Mouse (Mus musculus) forebrain, embryonic 11.5 days (tissue): ENCODE results near the gene Inafm1. TPM values are rescaled to one million over a fixed set of nuclear protein-coding genes. Genes with fewer than 3 reads are reported as not detected.
"Not testable (repeated sequence)": the region's sequence is repeated elsewhere in the genome, so short reads cannot be mapped to it uniquely, and the experiment has no call there.

Experiments used
- ATAC-seq: fragments of 200-750 bp; cut with Nextera tagmentation; replicated peaks from 2 replicates; pipeline ENCODE4 v1.8.0; 2017; ENCODE audit warnings: moderate TSS enrichment; ENCODE audit not compliant: low FRiP score
- DNase-seq: peaks from one replicate; pipeline ENCODE4 v3.0.0-alpha.2; 2017; ENCODE audit warnings: low spot score
- H3K27ac ChIP-seq: fragments of 300-500 bp; sonication (generic); 2 replicates; pipeline ENCODE4 v1.5.1; 2014; ENCODE audit warnings: low read depth, low read length
- H3K27me3 ChIP-seq: fragments of 300-500 bp; sonication (generic); 2 replicates; pipeline ENCODE4 v1.6.1; 2014; ENCODE audit warnings: mild to moderate bottlenecking, low read length, mixed read lengths; ENCODE audit not compliant: control insufficient read depth, insufficient read depth
- H3K36me3 ChIP-seq: fragments of 300-500 bp; sonication (generic); 2 replicates; pipeline ENCODE4 v1.6.1; 2014; ENCODE audit warnings: mild to moderate bottlenecking, low read length, moderate library complexity, mixed read lengths; ENCODE audit not compliant: control insufficient read depth, insufficient read depth
- H3K4me1 ChIP-seq: fragments of 300-500 bp; sonication (generic); replicated peaks from 2 replicates; pipeline ENCODE4 v1.6.1; 2014; ENCODE audit warnings: low read length, mixed read lengths; ENCODE audit not compliant: control insufficient read depth, insufficient read depth
- H3K4me2 ChIP-seq: fragments of 300-500 bp; sonication (generic); 2 replicates; pipeline ENCODE4 v1.6.1; 2014; ENCODE audit warnings: low read depth, mild to moderate bottlenecking, low read length, moderate library complexity, mixed read lengths; ENCODE audit not compliant: severe bottlenecking
- H3K4me3 ChIP-seq: fragments of 300-500 bp; sonication (generic); 2 replicates; pipeline ENCODE4 v1.5.1; 2014; ENCODE audit warnings: low read depth, low read length
- H3K9ac ChIP-seq: fragments of 300-500 bp; sonication (generic); 2 replicates; pipeline ENCODE4 v1.6.1; 2014; ENCODE audit warnings: low read length
- H3K9me3 ChIP-seq: fragments of 300-500 bp; sonication (generic); 2 replicates; pipeline ENCODE4 v1.6.1; 2016; ENCODE audit warnings: low read length, mixed read lengths; ENCODE audit not compliant: control insufficient read depth
- WGBS: fragments of 180-500 bp; shearing (Covaris S2); extraction: QIAGEN DNeasy Blood & Tissue Kit; methylation state at CpG from one replicate; pipeline ENCODE4 v1.1.7; 2014; 5-methylcytosine and 5-hydroxymethylcytosine counted together
- polyA plus RNA-seq: library from polyadenylated mRNA; unstranded; fragments of >200 nt; fragmentation: Nextera tagmentation; extraction: Ambion mirVana; gene quantifications from 2 replicates; pipeline ENCODE4 v1.2.1, GENCODE M21; 2014

Inafm1 gene
- polyA plus RNA-seq, 1 experiment from 2014 or later: 11.6 TPM

DNA sequence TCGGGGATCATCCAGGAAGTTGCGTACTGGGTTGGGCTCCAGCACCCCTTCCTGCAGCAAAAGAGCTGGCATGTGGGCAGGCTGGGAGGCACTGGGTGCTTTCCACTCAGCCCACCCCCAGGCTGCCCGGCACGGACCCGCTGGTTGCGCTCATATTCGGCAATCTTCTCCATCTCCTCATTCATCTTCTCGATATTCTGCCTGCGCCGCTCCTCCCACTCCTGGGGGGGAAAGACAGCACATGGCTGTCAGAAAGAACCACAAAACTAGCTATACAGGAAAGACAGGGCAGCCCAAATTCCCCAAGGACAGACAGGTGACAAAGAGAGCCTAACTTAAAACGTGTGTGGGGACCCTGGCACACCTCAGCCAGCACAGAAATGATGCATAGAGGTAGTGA is 7.3 kb upstream of the Inafm1 start:
- Histone ChIP-seq H3K27ac (no peak overlapping the region), H3K36me3 (peaks cover 5% of the 10 kb centered on the region; the same call in 1 of the 2 replicates), H3K9me3 (no peaks in the 10 kb centered on the region), H3K4me3 (no peak overlapping the region), H3K27me3 (no peaks in the 10 kb centered on the region), H3K4me2 (no peak overlapping the region), H3K9ac (no peak overlapping the region), H3K4me1 (peaks cover 5% of the 10 kb centered on the region; the same call in 1 of the 2 replicates)
- ATAC-seq (no peak), DNase-seq (no peak)
- 96% methylated on average over 11 of the region's 11 CpGs for WGBS

DNA sequence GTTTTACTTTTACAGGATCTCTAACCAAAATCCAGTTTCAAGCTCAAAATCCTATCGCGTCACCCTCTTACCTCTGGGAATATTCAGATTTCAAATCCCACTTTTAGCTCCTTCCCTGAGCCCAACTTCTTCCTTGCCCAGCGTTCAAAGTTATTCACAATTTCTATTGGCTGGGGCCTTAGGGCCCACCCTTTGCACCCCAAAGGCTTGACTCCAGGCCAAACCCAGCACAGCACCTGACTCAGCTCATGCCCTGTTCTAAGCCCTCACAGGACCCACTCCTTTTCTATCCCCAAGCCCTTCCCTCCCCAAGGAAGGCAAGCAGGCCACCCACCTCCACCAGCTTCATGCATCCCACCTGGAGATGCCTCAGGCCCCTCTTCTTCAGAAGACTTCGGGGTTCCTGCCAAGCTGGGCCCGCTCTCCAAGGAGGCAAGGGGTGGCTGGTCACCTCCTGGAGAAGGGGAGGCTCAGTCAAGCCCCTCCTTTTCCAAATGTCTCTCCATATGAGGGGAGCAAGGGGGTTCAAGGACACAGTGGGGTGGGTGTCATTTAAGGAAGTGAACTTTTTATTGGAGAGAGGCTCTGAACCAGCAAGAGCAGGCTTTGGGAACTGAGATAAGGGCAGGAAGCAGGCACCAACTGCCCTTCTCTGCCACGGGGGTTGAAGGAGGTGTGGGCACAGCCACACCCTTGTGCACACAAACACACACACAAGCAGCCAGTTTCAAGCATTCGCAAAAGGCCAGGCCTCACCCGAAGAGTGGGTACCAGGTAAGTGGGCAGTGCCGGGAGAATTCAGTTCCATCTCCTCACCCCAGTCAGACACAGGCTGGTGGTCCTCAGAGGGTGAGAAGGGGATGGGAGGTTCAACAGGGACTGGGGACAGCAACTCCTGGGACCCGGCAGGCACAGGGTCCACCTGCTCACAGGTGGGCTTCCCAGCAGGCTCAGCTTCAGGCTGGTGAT is 1.8 kb upstream of the Inafm1 start:
- 85% methylated on average over 10 of the region's 10 CpGs for WGBS
- Histone ChIP-seq H3K4me2 (no peak overlapping the region), H3K27me3 (no peaks in the 10 kb centered on the region), H3K4me1 (peaks cover 10% of the 10 kb centered on the region), H3K36me3 (no peaks in the 10 kb centered on the region; the same call in 1 of the 2 replicates), H3K9me3 (no peaks in the 10 kb centered on the region), H3K9ac (no peak overlapping the region), H3K27ac (no peak overlapping the region), H3K4me3 (no peak overlapping the region)
- no peak for DNase-seq
- no peak for ATAC-seq

GRCm38 (mm10) chr7:16273766-16274140 is 336 bp upstream of the Inafm1 start:
- H3K9me3 ChIP-seq: no peaks in the 10 kb centered on the region
- peaks cover 10% of the 10 kb centered on the region for H3K4me1 ChIP-seq
- peak overlapping the region; percentile 63 for H3K27ac ChIP-seq
- H3K4me2 ChIP-seq: peak overlapping the region; percentile 98
- peak overlapping the region; percentile 78 for H3K4me3 ChIP-seq
- ATAC-seq: peak; percentile 76
- 0% methylated on average over 18 of the region's 18 CpGs for WGBS
- H3K9ac ChIP-seq: peak overlapping the region; percentile 55
- peak; percentile 87 for DNase-seq
- no peaks in the 10 kb centered on the region; the same call in 1 of the 2 replicates for H3K36me3 ChIP-seq
- H3K27me3 ChIP-seq: no peaks in the 10 kb centered on the region

DNA sequence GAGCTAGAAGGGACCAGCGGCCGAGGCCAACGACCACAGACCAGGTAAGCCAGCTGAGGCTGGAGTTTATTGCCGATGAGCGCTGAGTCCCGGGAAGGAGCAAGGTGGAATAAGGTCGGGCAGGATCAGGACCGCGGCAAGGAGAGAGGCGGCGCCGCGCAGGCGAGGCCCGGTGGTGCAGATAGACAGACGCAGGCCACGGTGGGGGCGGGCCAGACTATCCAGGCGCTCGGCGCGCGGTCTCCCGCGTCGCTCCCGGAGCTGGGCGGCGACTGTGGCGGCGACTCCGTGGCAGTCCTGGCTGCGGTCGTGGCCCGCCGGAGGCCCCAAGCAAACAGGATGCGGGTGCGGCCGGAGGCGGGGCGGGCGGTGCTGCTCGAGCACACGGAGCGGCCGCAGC is 736 bp downstream of the Inafm1 start:
- Histone ChIP-seq H3K27me3 (no peaks in the 10 kb centered on the region), H3K4me2 (peak overlapping the region; percentile 98), H3K4me1 (peaks cover 10% of the 10 kb centered on the region), H3K27ac (peak overlapping the region; percentile 77), H3K9me3 (no peaks in the 10 kb centered on the region), H3K9ac (peak overlapping the region; percentile 72), H3K36me3 (no peaks in the 10 kb centered on the region; the same call in 1 of the 2 replicates), H3K4me3 (peak overlapping the region; percentile 78)
- under 1% methylated on average over 45 of the region's 46 CpGs for WGBS
- DNase-seq (peak; percentile 86), ATAC-seq (peak; percentile 73)

GRCm38 (mm10) chr7:16271139-16271538 is 2.3 kb downstream of the Inafm1 start:
- no peak overlapping the region for H3K9ac ChIP-seq
- no peaks in the 10 kb centered on the region for H3K9me3 ChIP-seq
- H3K27ac ChIP-seq: no peak overlapping the region
- no peak overlapping the region for H3K4me3 ChIP-seq
- WGBS: 93% methylated on average over 1 of the region's 1 CpGs
- no peak for DNase-seq
- H3K36me3 ChIP-seq: no peaks in the 10 kb centered on the region; the same call in 1 of the 2 replicates
- H3K4me2 ChIP-seq: no peak overlapping the region
- no peak for ATAC-seq
- H3K4me1 ChIP-seq: peaks cover 10% of the 10 kb centered on the region
- no peaks in the 10 kb centered on the region for H3K27me3 ChIP-seq

- not testable (repeated sequence) for H3K27me3 ChIP-seq, H3K9ac ChIP-seq, H3K4me3 ChIP-seq, ATAC-seq, H3K4me1 ChIP-seq, H3K27ac ChIP-seq, H3K9me3 ChIP-seq, H3K36me3 ChIP-seq, DNase-seq, H3K4me2 ChIP-seq
- 87% methylated on average over 7 of the region's 7 CpGs for WGBS
Observed at GRCm38 (mm10) chr7:16266593-16266992, 6.8 kb downstream of the Inafm1 start.

- no peak overlapping the region for H3K9ac ChIP-seq
- no peaks in the 10 kb centered on the region for H3K9me3 ChIP-seq
- H3K4me3 ChIP-seq: no peak overlapping the region
- no peak for ATAC-seq
- no peak overlapping the region for H3K27ac ChIP-seq
- 89% methylated on average over 11 of the region's 11 CpGs for WGBS
- no peaks in the 10 kb centered on the region for H3K4me1 ChIP-seq
- no peaks in the 10 kb centered on the region for H3K27me3 ChIP-seq
- DNase-seq: no peak
- no peak overlapping the region for H3K4me2 ChIP-seq
- H3K36me3 ChIP-seq: no peaks in the 10 kb centered on the region
Observed at GRCm38 (mm10) chr7:16265856-16266255, 7.6 kb downstream of the Inafm1 start.

DNA sequence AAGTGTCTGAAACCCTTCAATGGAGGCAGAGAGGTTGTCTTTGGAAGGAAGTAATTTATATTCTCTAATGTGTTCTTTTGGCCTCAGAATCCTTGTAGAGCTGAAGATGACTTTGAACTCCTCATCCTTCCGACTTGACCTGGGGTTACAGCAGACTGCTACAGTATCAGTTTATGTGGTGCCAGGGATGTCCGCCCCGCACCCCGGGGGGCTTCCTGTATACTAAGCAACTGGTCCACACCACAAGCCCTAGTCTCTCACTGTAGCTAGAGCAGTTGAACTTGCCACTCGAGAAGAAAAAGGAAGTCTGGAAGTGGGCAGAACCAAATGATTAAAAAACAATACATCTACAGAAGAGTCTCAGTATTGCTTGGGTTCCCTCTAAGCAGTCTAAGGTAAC is 9.6 kb downstream of the Inafm1 start:
- DNase-seq: no peak
- no peak for ATAC-seq
- Histone ChIP-seq H3K36me3 (no peaks in the 10 kb centered on the region), H3K27ac (no peak overlapping the region), H3K4me3 (no peak overlapping the region), H3K4me2 (no peak overlapping the region), H3K27me3 (no peaks in the 10 kb centered on the region), H3K4me1 (no peaks in the 10 kb centered on the region), H3K9ac (no peak overlapping the region), H3K9me3 (no peaks in the 10 kb centered on the region)
- WGBS: 88% methylated on average over 5 of the region's 5 CpGs
